Mouse (Mus musculus) megakaryocyte progenitor cell, adult 5-6 weeks (primary cell): ENCODE data around the gene Pdzd7. TPM values are rescaled to one million over a fixed set of nuclear protein-coding genes. Genes with fewer than 3 reads are reported as not detected.
"Not testable (repeated sequence)": the region's sequence is repeated elsewhere in the genome, so short reads cannot be mapped to it uniquely, and the experiment has no call there.

ENCODE experiments used
- ATAC-seq: replicated peaks from 2 replicates; pipeline ENCODE4 v1.8.0; 2016; ENCODE audit warnings: mild to moderate bottlenecking, moderate TSS enrichment, inconsistent platforms; ENCODE audit not compliant: poor library complexity
- total RNA-seq, 2 experiments: library from RNA; stranded (forward) in 1 of 2; stranded (reverse) in 1 of 2; fragments of 157-497, 149-512 nt in 1 of 2; fragments of 200-1000 nt in 1 of 2; gene quantifications; 2 replicates each; pipeline versions ENCODE4 v1.2.3 to v1.2.4; 2015 to 2017

Pdzd7 gene
- total RNA-seq, 2 experiments from 2014 or later, result not detected

- ATAC-seq, result no peak
These were observed 13.3 kb upstream of the Pdzd7 start for GRCm38 (mm10) chr19:45058841-45059240.

- peak; percentile 88 for ATAC-seq
These were observed 12.8 kb upstream of the Pdzd7 start for GRCm38 (mm10) chr19:45058113-45058839.

DNA sequence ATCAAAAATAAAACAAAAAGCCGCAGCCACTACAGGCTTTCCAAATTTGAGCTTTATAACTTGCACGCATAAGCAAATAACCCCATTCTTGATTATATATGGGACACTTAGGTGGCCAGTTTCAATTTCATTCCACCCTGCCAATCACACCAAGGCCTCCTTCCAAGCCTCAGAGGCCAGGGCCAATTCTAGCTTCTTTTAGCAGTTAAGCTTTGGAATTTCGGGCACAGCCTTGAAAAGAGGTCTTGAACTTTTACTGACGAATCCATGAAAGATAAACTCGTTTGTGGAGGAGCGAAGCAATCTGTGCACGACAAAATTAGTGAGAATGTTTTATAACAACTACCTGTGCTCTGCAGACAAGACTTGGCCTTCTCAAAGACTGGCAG, 12.2 kb upstream of the Pdzd7 start:
- ATAC-seq, result no peak

DNA sequence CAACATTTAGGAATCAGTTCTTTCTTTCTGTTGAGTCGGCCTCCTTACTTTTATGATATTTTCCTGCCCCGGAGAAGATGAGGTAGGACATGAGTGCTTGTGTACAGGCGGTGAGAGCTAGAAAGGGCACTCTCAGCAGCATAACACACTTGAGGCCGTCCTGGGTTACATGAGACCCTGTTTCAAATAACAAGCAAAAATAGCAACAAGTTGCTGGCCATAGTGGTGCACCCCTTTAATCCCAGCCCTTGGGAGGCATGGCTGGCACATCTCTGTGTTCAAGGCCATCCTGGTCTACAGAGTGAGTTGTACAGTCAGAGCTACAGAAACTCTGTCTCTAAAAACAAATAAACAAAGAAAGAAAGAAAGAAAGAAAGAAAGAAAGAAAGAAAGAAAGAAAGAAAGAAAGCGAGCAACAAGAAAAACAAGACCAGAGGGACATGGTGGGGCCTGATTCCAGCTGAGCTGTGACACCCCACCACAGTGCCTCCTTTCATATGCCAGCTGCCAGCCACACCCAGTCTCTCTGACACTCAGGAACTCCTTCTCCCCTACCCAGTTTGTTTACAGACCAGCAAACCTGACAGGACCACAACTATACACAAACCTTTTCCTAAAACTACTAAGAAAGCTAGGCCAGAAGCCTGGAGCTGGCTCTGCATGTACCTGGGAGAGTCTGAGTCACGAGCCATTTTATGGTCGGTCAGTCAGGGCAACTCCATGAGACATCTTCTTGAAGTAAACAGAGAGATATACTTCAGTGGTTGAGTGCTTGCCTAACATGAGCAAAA, 11.6 kb upstream of the Pdzd7 start:
- no peak for ATAC-seq

DNA sequence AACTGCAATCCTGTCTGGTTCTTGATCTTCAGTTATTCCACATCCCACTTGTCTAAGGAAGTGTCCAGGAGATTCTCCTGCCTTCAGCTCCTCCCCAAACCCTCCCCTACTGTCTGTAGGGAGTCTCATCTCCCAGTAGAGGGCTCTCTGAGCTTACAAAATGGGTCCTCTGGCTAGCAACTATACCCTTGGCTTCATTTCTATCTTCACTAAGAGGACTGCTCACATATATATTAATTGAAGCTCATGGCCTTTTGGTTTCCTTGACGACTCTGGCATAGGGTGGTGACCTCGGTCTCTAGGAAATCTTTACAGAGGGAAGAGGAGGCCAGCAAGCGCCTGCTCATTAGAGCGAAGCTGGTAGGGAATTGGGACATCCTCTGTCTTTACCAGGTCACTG, 10.8 kb upstream of the Pdzd7 start:
- peak; percentile 55 for ATAC-seq

DNA sequence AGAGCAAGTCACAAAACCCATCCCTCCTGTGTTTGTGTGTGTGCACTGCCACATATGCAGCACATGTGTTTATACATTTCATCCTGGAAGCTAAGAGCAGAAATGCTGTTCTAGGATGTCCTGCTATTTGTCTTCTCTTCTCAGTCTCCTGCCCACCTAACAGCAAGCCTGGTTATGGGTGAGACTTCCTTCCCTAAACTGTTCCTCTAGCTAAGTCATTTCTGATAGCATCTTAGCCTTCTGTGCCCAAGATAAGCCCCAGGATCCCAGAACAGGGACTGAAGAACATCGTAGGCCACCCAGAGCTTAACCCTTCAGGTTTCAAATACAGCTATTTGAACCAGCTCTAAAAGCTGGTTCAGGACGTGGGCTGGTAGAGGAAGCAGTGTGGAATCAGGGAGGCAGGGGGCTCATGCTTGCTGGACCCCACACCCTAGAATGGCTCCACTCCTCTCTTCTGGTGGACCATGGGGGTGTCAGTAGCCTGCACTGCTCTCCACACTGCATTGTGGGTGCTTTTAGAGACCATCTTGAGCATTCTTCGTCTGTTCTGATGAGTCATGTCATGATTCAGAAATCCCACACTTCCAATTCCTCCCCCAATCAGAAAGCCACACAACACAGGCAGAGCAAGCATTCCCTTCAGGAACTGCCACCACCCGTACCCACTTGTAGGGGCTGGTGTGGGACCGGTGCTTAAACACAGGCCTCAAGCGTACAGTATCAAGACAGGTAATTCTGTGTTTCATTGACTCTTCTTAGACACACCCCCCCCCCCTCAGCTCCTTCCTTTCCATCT, 9.6 kb upstream of the Pdzd7 start:
- ATAC-seq, result no peak

GRCm38 (mm10) chr19:45053451-45053850, 7.9 kb upstream of the Pdzd7 start:
- ATAC-seq, result no peak

DNA sequence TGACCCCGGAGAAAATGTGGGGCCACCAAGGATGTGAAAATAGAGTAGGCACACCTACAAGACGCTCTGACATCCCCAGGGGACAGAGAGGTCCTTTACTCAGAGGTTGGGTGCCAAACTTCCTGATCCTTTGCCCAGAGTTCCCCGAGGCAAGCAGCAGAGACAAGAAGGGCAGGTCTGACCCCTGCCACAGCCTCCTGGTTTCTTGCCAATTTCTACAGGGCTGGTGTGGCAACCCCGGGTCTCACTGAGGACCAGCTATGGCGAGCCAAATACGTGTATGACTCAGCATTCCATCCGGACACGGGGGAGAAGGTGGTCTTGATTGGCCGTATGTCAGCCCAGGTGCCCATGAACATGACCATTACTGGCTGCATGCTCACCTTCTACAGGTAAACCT, 4.0 kb upstream of the Pdzd7 start:
- ATAC-seq, result no peak

- no peak for ATAC-seq
These were observed 3.3 kb upstream of the Pdzd7 start for GRCm38 (mm10) chr19:45048644-45049365.

GRCm38 (mm10) chr19:45047935-45048643, 2.6 kb upstream of the Pdzd7 start:
- peak; percentile 64 for ATAC-seq

DNA sequence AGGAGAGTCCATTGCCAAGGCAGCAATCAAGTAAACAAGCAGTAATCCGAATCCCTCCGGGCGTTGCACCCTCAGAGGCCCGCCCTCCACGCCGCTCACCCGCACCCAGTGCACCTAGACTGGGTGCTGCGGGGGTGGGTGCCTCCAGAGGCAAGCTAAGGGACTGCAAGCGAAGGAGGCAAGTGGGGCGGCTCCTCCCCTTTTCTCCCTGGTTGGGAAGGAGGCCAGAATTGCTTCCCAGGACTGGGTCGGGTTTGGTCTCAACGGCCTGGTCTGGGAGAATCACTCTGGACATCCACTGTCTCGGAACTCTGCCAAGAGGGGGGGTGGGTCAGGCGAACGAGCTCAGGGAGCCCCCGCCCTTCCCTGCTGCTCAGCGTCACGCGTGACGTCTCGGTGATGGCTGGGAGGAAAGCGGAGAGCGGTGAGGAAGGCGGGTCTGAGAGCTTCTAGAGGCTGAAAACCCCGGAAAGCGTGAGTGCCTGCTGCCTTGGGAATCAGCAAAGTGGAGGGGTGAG, 2.0 kb upstream of the Pdzd7 start, which contains the start of gene Sfxn3:
Sfxn3 (plus strand) TSS at position 87 of the 518 bp plus-strand sequence.
- peak; percentile 82 for ATAC-seq

- peak; percentile 26; the same call in 1 of the 2 replicates for ATAC-seq
These were observed 1.2 kb upstream of the Pdzd7 start for GRCm38 (mm10) chr19:45046523-45047321.

GRCm38 (mm10) chr19:45045236-45045635, 281 bp downstream of the Pdzd7 start:
- no peak for ATAC-seq

GRCm38 (mm10) chr19:45044389-45044927, 1.1 kb downstream of the Pdzd7 start:
- no peak for ATAC-seq

DNA sequence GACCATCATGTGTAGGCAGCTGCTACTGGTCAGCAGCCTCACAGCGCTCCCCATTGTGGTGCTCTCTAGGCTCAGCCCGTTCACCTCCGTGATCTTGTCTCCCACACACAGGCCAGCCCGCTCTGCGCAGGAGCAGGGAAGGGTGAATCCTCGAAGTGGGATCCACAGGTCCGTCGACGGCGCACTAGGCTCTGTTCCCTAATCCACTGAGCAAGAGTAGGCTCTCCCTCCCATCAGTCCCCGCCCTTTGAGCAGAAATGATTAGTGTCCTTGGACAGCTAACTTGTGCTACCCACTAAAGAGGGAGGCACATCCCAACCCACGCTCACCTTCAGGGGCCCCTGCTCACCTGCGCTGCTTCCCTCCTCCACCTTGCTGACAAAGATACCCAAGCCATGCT, 5.3 kb downstream of the Pdzd7 start:
- ATAC-seq, result no peak

GRCm38 (mm10) chr19:45038198-45038597, 7.3 kb downstream of the Pdzd7 start:
- not testable (repeated sequence) for ATAC-seq

DNA sequence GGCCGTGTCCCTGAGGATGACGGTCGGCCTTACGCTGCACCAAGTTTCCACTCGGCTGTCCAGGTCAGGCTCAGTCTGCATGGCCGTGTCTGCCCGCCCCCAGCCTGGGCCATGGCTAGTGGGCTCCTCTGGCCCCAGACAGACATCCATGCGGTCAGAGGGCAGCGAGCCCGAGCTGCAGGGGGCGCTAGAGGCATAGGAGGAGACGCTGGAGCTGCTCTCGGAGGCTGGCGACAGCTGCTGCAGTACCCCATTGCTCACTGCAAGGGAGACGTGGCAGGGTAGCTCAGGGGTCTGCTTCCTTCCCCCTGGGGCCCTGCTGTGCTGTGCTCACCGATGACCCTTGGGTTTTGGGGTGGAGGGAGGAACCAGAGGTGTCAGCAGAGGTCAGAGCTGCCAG, 8.7 kb downstream of the Pdzd7 start:
- ATAC-seq, result peak; percentile 84

- ATAC-seq, result peak; percentile 33; the same call in 1 of the 2 replicates
These were observed 12.8 kb downstream of the Pdzd7 start for GRCm38 (mm10) chr19:45032570-45033332.
